Mouse (Mus musculus) E14TG2a.4 (cell line): ENCODE results near the gene Aox4.

Experiments
- CTCF ChIP-seq: conservative IDR thresholded peaks from 2 replicates; pipeline ENCODE4 v1.5.1; 2014; ENCODE audit warnings: low read length
- NANOG ChIP-seq: IDR thresholded peaks from 2 replicates; pipeline ENCODE4 v1.6.1; 2014; ENCODE audit warnings: borderline replicate concordance, low read length, mixed read lengths
- POU5F1 ChIP-seq: IDR thresholded peaks from 2 replicates; pipeline ENCODE4 v1.6.1; 2014; ENCODE audit warnings: low read length, borderline replicate concordance

GRCm38 (mm10) chr1:58237527-58238299 lies 27.5 kb downstream of the Aox4 start:
- TF ChIP-seq CTCF, result no peak
- no peak for TF ChIP-seq NANOG
- no peak for TF ChIP-seq POU5F1
